Mouse (Mus musculus): ENCODE data around the gene Sptlc2. TPM values are rescaled to one million over a fixed set of nuclear protein-coding genes. Genes with fewer than 3 reads are reported as not detected.

Gene Sptlc2
- polyA plus RNA-seq, 1 experiment: 0.80 TPM

DNA sequence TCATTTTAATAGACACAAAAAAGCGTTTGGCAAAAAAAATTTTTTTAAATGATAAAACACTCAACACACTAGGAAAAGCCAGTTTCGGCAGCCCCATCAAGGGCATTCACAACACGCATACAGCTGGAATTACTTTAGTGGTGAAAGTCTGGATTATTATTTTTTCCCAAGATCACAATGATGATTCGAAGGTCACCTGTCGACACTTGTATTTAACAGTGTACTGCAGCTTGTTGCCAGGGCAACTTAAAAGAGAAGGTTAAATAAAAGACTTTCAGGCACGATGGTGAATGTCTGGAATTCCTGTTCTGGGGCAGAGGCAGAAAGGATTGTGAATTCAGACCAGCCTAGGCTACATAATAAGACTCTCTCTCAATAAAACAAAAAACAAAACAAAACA, 13.7 kb upstream of the Sptlc2 start:
- H3K9me3 ChIP-seq (ENCODE audit: control insufficient read depth, low read length): no peaks in the 10 kb centered on the region
- H3K27me3 ChIP-seq (ENCODE audit: control insufficient read depth): no peaks in the 10 kb centered on the region
- H3K36me3 ChIP-seq (ENCODE audit: control insufficient read depth): no peaks in the 10 kb centered on the region
- TF ChIP-seq TAL1 (IDR thresholded peaks at IDR 0.05; ENCODE audit: low read length) (no peak), GATA1 (IDR thresholded peaks at IDR 0.05; ENCODE audit: low read length) (no peak)
- no peaks in the 10 kb centered on the region for H3K4me1 ChIP-seq (ENCODE audit: control insufficient read depth)
- no peak overlapping the region for H3K4me3 ChIP-seq (replicated peaks)

DNA sequence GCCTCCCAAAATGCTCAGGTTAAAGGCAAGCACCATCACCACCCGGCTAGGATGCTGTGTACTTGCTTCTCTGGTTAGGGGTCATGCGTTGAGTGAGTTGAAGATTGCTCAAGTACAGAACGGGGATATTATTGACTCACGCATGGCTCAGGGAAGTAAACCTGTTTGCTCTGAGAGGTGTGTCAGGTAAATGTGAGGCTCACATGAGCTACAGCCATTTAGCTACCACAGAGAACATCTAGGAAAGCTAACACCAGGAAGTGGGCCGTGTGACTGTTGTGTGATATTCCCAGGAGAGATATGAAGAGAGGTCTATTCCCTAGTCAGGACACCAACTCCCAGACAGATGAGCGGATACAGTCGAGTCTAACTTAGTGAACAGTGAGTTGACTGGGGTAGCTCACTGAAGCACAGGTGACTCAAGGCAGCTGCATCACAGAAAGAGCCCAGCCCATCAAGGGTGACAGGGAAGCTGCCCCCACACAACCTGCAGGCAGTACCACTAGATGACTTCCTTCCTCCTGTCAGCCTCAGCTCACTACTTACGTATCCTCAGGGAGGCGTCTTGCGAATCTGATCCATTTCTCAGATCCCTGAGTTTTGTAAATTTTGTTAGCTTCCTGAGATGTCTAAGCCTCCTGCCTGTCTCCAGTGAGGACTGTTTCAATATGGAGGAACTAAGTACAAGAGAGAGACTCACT, 11.1 kb upstream of the Sptlc2 start:
- no peak for TF ChIP-seq GATA1 (IDR thresholded peaks at IDR 0.05; ENCODE audit: low read length)
- no peak for TF ChIP-seq TAL1 (IDR thresholded peaks at IDR 0.05; ENCODE audit: low read length)
- H3K36me3 ChIP-seq (ENCODE audit: control insufficient read depth): no peaks in the 10 kb centered on the region
- H3K9me3 ChIP-seq (ENCODE audit: control insufficient read depth, low read length): no peaks in the 10 kb centered on the region
- H3K27me3 ChIP-seq (ENCODE audit: control insufficient read depth): peaks cover 4% of the 10 kb centered on the region; the same call in 1 of the 2 replicates
- H3K4me1 ChIP-seq (ENCODE audit: control insufficient read depth): no peaks in the 10 kb centered on the region
- H3K4me3 ChIP-seq (replicated peaks): no peak overlapping the region

- Histone ChIP-seq H3K9me3 (ENCODE audit: control insufficient read depth, low read length) (no peaks in the 10 kb centered on the region), H3K4me3 (replicated peaks) (no peak overlapping the region), H3K36me3 (ENCODE audit: control insufficient read depth) (no peaks in the 10 kb centered on the region), H3K4me1 (ENCODE audit: control insufficient read depth) (no peaks in the 10 kb centered on the region), H3K27me3 (ENCODE audit: control insufficient read depth) (peaks cover 7% of the 10 kb centered on the region)
- no peak for TF ChIP-seq GATA1 (IDR thresholded peaks at IDR 0.05; ENCODE audit: low read length)
- no peak for TF ChIP-seq TAL1 (IDR thresholded peaks at IDR 0.05; ENCODE audit: low read length)
These were observed 9.8 kb upstream of the Sptlc2 start for GRCm38 (mm10) chr12:87397811-87398417.

GRCm38 (mm10) chr12:87397126-87397525, 9.0 kb upstream of the Sptlc2 start:
- H3K27me3 ChIP-seq (ENCODE audit: control insufficient read depth): peaks cover 10% of the 10 kb centered on the region

GRCm38 (mm10) chr12:87394316-87394715, 6.2 kb upstream of the Sptlc2 start:
- Histone ChIP-seq H3K9me3 (ENCODE audit: control insufficient read depth, low read length) (no peaks in the 10 kb centered on the region), H3K4me3 (replicated peaks) (no peak overlapping the region), H3K36me3 (ENCODE audit: control insufficient read depth) (no peaks in the 10 kb centered on the region), H3K27me3 (ENCODE audit: control insufficient read depth) (peaks cover 14% of the 10 kb centered on the region), H3K4me1 (ENCODE audit: control insufficient read depth) (no peaks in the 10 kb centered on the region)
- no peak for TF ChIP-seq TAL1 (IDR thresholded peaks at IDR 0.05; ENCODE audit: low read length)
- no peak for TF ChIP-seq GATA1 (IDR thresholded peaks at IDR 0.05; ENCODE audit: low read length)

More at GRCm38 (mm10) chr12:87397126-87397525, 9.0 kb upstream of the Sptlc2 start:
- no peaks in the 10 kb centered on the region for H3K36me3 ChIP-seq (ENCODE audit: control insufficient read depth)
- TF ChIP-seq GATA1 (IDR thresholded peaks at IDR 0.05; ENCODE audit: low read length) (no peak), TAL1 (IDR thresholded peaks at IDR 0.05; ENCODE audit: low read length) (no peak)
- no peak overlapping the region for H3K4me3 ChIP-seq (replicated peaks)
- H3K4me1 ChIP-seq (ENCODE audit: control insufficient read depth): no peaks in the 10 kb centered on the region
- H3K9me3 ChIP-seq (ENCODE audit: control insufficient read depth, low read length): no peaks in the 10 kb centered on the region

GRCm38 (mm10) chr12:87393447-87394145, 5.4 kb upstream of the Sptlc2 start:
- H3K27me3 ChIP-seq (ENCODE audit: control insufficient read depth): peaks cover 14% of the 10 kb centered on the region
- no peaks in the 10 kb centered on the region for H3K9me3 ChIP-seq (ENCODE audit: control insufficient read depth, low read length)
- H3K4me1 ChIP-seq (ENCODE audit: control insufficient read depth): peaks cover 6% of the 10 kb centered on the region
- H3K36me3 ChIP-seq (ENCODE audit: control insufficient read depth): no peaks in the 10 kb centered on the region
- no peak for TF ChIP-seq TAL1 (IDR thresholded peaks at IDR 0.05; ENCODE audit: low read length)
- TF ChIP-seq GATA1 (IDR thresholded peaks at IDR 0.05; ENCODE audit: low read length): no peak
- no peak overlapping the region for H3K4me3 ChIP-seq (replicated peaks)

DNA sequence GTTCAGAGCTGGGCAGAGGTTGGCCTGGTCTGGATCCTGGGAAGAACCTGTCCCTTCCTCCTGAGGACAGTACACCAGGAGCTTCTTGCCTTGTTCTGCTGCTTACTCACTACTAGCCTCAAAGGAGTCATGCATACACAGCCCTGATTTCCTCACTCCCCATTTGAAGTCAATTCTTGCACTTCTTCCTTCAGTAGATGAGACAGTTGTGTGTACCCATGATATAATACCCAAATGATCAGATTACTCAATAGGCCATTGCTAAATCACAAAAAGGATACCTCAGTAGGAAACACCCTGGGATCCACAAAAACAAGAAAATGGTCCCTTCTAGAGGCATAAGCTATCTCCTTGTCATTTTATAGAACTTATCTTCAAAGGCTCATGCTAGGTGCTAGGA, 3.2 kb upstream of the Sptlc2 start:
- Histone ChIP-seq H3K27me3 (ENCODE audit: control insufficient read depth) (peaks cover 14% of the 10 kb centered on the region), H3K36me3 (ENCODE audit: control insufficient read depth) (no peaks in the 10 kb centered on the region), H3K4me3 (replicated peaks) (no peak overlapping the region), H3K9me3 (ENCODE audit: control insufficient read depth, low read length) (no peaks in the 10 kb centered on the region), H3K4me1 (ENCODE audit: control insufficient read depth) (peaks cover 21% of the 10 kb centered on the region)
- TF ChIP-seq GATA1 (IDR thresholded peaks at IDR 0.05; ENCODE audit: low read length) (no peak), TAL1 (IDR thresholded peaks at IDR 0.05; ENCODE audit: low read length) (no peak)

DNA sequence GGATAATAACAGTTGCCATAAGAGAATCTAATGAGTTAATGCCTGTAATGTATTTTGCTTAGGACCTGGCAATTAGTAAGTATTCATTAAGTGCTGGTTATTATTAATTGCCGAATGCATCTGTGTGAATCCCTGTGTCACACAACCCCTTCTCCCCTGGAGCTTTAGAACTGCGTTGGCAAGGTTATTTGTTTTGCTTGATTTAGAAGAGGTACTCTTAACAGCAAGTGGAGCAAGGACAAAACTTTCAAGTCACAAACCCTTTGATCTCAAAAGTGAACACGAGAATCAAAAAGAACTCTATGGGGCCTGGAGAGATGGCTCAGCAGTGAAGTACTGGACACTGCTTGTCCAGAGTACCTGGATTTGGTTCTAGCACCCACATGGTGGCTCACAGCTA, 1.1 kb upstream of the Sptlc2 start:
- peaks cover 26% of the 10 kb centered on the region for H3K4me1 ChIP-seq (ENCODE audit: control insufficient read depth)
- TF ChIP-seq GATA1 (IDR thresholded peaks at IDR 0.05; ENCODE audit: low read length) (no peak), TAL1 (IDR thresholded peaks at IDR 0.05; ENCODE audit: low read length) (no peak)
- H3K9me3 ChIP-seq (ENCODE audit: control insufficient read depth, low read length): no peaks in the 10 kb centered on the region
- H3K4me3 ChIP-seq (replicated peaks): peak overlapping the region; percentile 77
- H3K27me3 ChIP-seq (ENCODE audit: control insufficient read depth): peaks cover 9% of the 10 kb centered on the region
- no peaks in the 10 kb centered on the region for H3K36me3 ChIP-seq (ENCODE audit: control insufficient read depth)

All from erythroblast, embryonic 14.5 days (primary cell).